Mouse (Mus musculus) megakaryocyte, adult 5-6 weeks (primary cell): ENCODE measurements around the gene Usp47. TPM values are rescaled to one million over a fixed set of nuclear protein-coding genes. Genes with fewer than 3 reads are reported as not detected.
"Not testable (repeated sequence)": the region's sequence is repeated elsewhere in the genome, so short reads cannot be mapped to it uniquely, and the experiment has no call there.

ENCODE experiments used
- ATAC-seq: 2 replicates; pipeline ENCODE4 v1.8.0; 2016; ENCODE audit warnings: mild to moderate bottlenecking, inconsistent platforms; ENCODE audit not compliant: poor library complexity, severe bottlenecking
- total RNA-seq, 2 experiments: library from RNA; stranded (forward) in 1 of 2; stranded (reverse) in 1 of 2; fragments of 153-499, 151-499 nt in 1 of 2; fragments of 221-1000, 200-1000 nt in 1 of 2; gene quantifications; 2 replicates each; pipeline versions ENCODE4 v1.2.3 to v1.2.4; 2015 to 2017

Usp47 gene
- total RNA-seq, 2 experiments from 2014 or later = 50.4 to 106 TPM

GRCm38 (mm10) chr7:112036636-112037035, 13.3 kb downstream of the Usp47 start:
- ATAC-seq = no peak

GRCm38 (mm10) chr7:112040271-112040670, 17.0 kb downstream of the Usp47 start:
- ATAC-seq = peak; percentile 11

GRCm38 (mm10) chr7:112042758-112043157, 19.5 kb downstream of the Usp47 start:
- ATAC-seq = peak; percentile 88

GRCm38 (mm10) chr7:112045249-112045648, 21.9 kb downstream of the Usp47 start:
- ATAC-seq = no peak

GRCm38 (mm10) chr7:112045794-112046388, 22.6 kb downstream of the Usp47 start:
- no peak for ATAC-seq

- ATAC-seq = no peak
These were observed 25.3 kb downstream of the Usp47 start for GRCm38 (mm10) chr7:112048643-112049042.

GRCm38 (mm10) chr7:112053667-112054066, 30.4 kb downstream of the Usp47 start:
- ATAC-seq = no peak

- peak; percentile 100 for ATAC-seq
These were observed 32.8 kb downstream of the Usp47 start for GRCm38 (mm10) chr7:112055901-112056625.

GRCm38 (mm10) chr7:112074868-112075267, 51.6 kb downstream of the Usp47 start:
- ATAC-seq = no peak

GRCm38 (mm10) chr7:112082636-112083035, 59.3 kb downstream of the Usp47 start:
- no peak for ATAC-seq

GRCm38 (mm10) chr7:112084222-112084621, 60.9 kb downstream of the Usp47 start:
- no peak for ATAC-seq

GRCm38 (mm10) chr7:112085062-112085461, 61.8 kb downstream of the Usp47 start:
- peak; percentile 91 for ATAC-seq

GRCm38 (mm10) chr7:112086186-112086585, 62.9 kb downstream of the Usp47 start:
- ATAC-seq = no peak

- not testable (repeated sequence) for ATAC-seq
These were observed 71.6 kb downstream of the Usp47 start for GRCm38 (mm10) chr7:112094923-112095322.

- no peak for ATAC-seq
These were observed 77.6 kb downstream of the Usp47 start for GRCm38 (mm10) chr7:112100887-112101286.

- ATAC-seq = no peak
These were observed 79.6 kb downstream of the Usp47 start for GRCm38 (mm10) chr7:112102933-112103332.

- no peak for ATAC-seq
These were observed 80.5 kb downstream of the Usp47 start for GRCm38 (mm10) chr7:112103816-112104215.

GRCm38 (mm10) chr7:112108757-112109156, 85.5 kb downstream of the Usp47 start:
- no peak for ATAC-seq

- no peak for ATAC-seq
These were observed 87.5 kb downstream of the Usp47 start for GRCm38 (mm10) chr7:112110638-112111372.

- ATAC-seq = no peak
These were observed 94.2 kb downstream of the Usp47 start for GRCm38 (mm10) chr7:112117501-112117900.

- ATAC-seq = no peak
These were observed 94.8 kb downstream of the Usp47 start for GRCm38 (mm10) chr7:112118086-112118485.

- no peak for ATAC-seq
These were observed 95.9 kb downstream of the Usp47 start for GRCm38 (mm10) chr7:112119248-112119647.
